Mouse (Mus musculus) E14TG2a.4 (cell line): ENCODE results near the gene Acy3.
A peak's percentile ranks its signal among the peaks of the same experiment; 100 is the strongest.

Experiments
- CTCF ChIP-seq: conservative IDR thresholded peaks from 2 replicates; pipeline ENCODE4 v1.5.1; 2014; ENCODE audit warnings: low read length
- NANOG ChIP-seq: IDR thresholded peaks from 2 replicates; pipeline ENCODE4 v1.6.1; 2014; ENCODE audit warnings: borderline replicate concordance, low read length, mixed read lengths

- TF ChIP-seq CTCF (peak; percentile 41), NANOG (no peak)
Observed at GRCm38 (mm10) chr19:3962469-3962868, 23.9 kb upstream of the Acy3 start.
